Mouse (Mus musculus): ENCODE data around the gene Galntl6. TPM values are rescaled to one million over a fixed set of nuclear protein-coding genes. Genes with fewer than 3 reads are reported as not detected.

The Galntl6 gene
- 11.4 and 11.9 TPM in 2 replicates for polyA plus RNA-seq (2012; rRNA removed)

GRCm38 (mm10) chr8:58912196-58912839 is at the start of gene Galntl6:
TSS of gene Galntl6 (minus strand) at chr8:58912640.

GRCm38 (mm10) chr8:58911677-58912076 is 763 bp downstream of the Galntl6 start, which contains the start of gene BC030500:
TSS of gene BC030500 (plus strand) at chr8:58911755.

Other genes starting within 250 kb of the Galntl6 start
- 18.6 and 19.2 TPM in 2 replicates for gene BC030500, start 885 bp downstream of the Galntl6 start, polyA plus RNA-seq (2012; rRNA removed)

Data from central nervous system, embryonic 18 days (tissue).